Mouse (Mus musculus): ENCODE measurements around the gene Ino80e.
"Not testable (repeated sequence)": the region's sequence is repeated elsewhere in the genome, so short reads cannot be mapped to it uniquely, and the experiment has no call there.

Gene Ino80e

GRCm38 (mm10) chr7:126862147-126862784 lies at the start of gene Ino80e:
Gene Ino80e, minus strand, starts transcription at chr7:126862377.
- peak; percentile 94 to 98 for DNase-seq (ENCODE audit: inconsistent age in 2 of 2, low spot score in 1 of 2)

- peak in 1 of 2 experiments; percentile 47 for DNase-seq (ENCODE audit: inconsistent age in 2 of 2, low spot score in 1 of 2)
These were observed 43.4 kb upstream of the Ino80e start for GRCm38 (mm10) chr7:126905590-126905989.

GRCm38 (mm10) chr7:126899781-126900180 lies 37.6 kb upstream of the Ino80e start:
- not testable (repeated sequence) for DNase-seq (ENCODE audit: inconsistent age in 2 of 2, low spot score in 1 of 2)

GRCm38 (mm10) chr7:126898102-126898990 lies 36.2 kb upstream of the Ino80e start:
- DNase-seq (ENCODE audit: inconsistent age in 2 of 2, low spot score in 1 of 2), result peak; percentile 97 to 99

- no peak for DNase-seq (ENCODE audit: inconsistent age in 2 of 2, low spot score in 1 of 2)
These were observed 35.4 kb upstream of the Ino80e start for GRCm38 (mm10) chr7:126897390-126898101.

GRCm38 (mm10) chr7:126896912-126897311 lies 34.7 kb upstream of the Ino80e start:
- DNase-seq (ENCODE audit: inconsistent age in 2 of 2, low spot score in 1 of 2), result peak in 1 of 2 experiments; percentile 48

GRCm38 (mm10) chr7:126888852-126889251 lies 26.7 kb upstream of the Ino80e start:
- peak in 1 of 2 experiments; percentile 58 for DNase-seq (ENCODE audit: inconsistent age in 2 of 2, low spot score in 1 of 2)

- DNase-seq (ENCODE audit: inconsistent age in 2 of 2, low spot score in 1 of 2), result peak in 1 of 2 experiments; percentile 18
These were observed 25.1 kb upstream of the Ino80e start for GRCm38 (mm10) chr7:126887281-126887680.

GRCm38 (mm10) chr7:126884286-126885164 lies 22.3 kb upstream of the Ino80e start, which contains the start of gene Taok2:
Gene Taok2, minus strand, starts transcription at chr7:126884703.
- peak; percentile 99 to 100 for DNase-seq (ENCODE audit: inconsistent age in 2 of 2, low spot score in 1 of 2)

GRCm38 (mm10) chr7:126883731-126884181 lies 21.6 kb upstream of the Ino80e start:
- DNase-seq (ENCODE audit: inconsistent age in 2 of 2, low spot score in 1 of 2), result peak; percentile 57 to 75

- DNase-seq (ENCODE audit: inconsistent age in 2 of 2, low spot score in 1 of 2), result peak; percentile 44 to 72
These were observed 18.9 kb upstream of the Ino80e start for GRCm38 (mm10) chr7:126881040-126881439.

GRCm38 (mm10) chr7:126877239-126877638 lies 15.1 kb upstream of the Ino80e start:
- DNase-seq (ENCODE audit: inconsistent age in 2 of 2, low spot score in 1 of 2), result no peak

- DNase-seq (ENCODE audit: inconsistent age in 2 of 2, low spot score in 1 of 2), result peak in 1 of 2 experiments; percentile 25
These were observed 8.3 kb upstream of the Ino80e start for GRCm38 (mm10) chr7:126870520-126870891.

GRCm38 (mm10) chr7:126869780-126870519 lies 7.8 kb upstream of the Ino80e start:
- peak in 1 of 2 experiments; percentile 22 for DNase-seq (ENCODE audit: inconsistent age in 2 of 2, low spot score in 1 of 2)

- no peak for DNase-seq (ENCODE audit: inconsistent age in 2 of 2, low spot score in 1 of 2)
These were observed 5.8 kb upstream of the Ino80e start for GRCm38 (mm10) chr7:126868003-126868402.

- no peak for DNase-seq (ENCODE audit: inconsistent age in 2 of 2, low spot score in 1 of 2)
These were observed 5.4 kb upstream of the Ino80e start for GRCm38 (mm10) chr7:126867534-126867933.

- no peak for DNase-seq (ENCODE audit: inconsistent age in 2 of 2, low spot score in 1 of 2)
These were observed 1.6 kb upstream of the Ino80e start for GRCm38 (mm10) chr7:126863791-126864190.

- DNase-seq (ENCODE audit: inconsistent age in 2 of 2, low spot score in 1 of 2), result peak; percentile 95 to 99
These were observed 597 bp downstream of the Ino80e start, which contains the start of gene Hirip3 for GRCm38 (mm10) chr7:126861429-126862130. Gene Hirip3, plus strand, starts transcription at chr7:126861972.

- no peak for DNase-seq (ENCODE audit: inconsistent age in 2 of 2, low spot score in 1 of 2)
These were observed 1.2 kb downstream of the Ino80e start for GRCm38 (mm10) chr7:126860987-126861386.

Data from adrenal gland, adult (tissue).